Mouse (Mus musculus) hindlimb bud, embryonic 11.5 days (tissue): Measurements from ENCODE around the gene Krba1.

ENCODE experiments used
- DNase-seq: peaks from one replicate; pipeline ENCODE4 v3.0.0-alpha.2; 2012; ENCODE audit warnings: low read depth, low spot score; ENCODE audit errors: extremely low spot score

Gene Krba1

GRCm38 (mm10) chr6:48395105-48396007 is at the start of gene Krba1:
Gene Krba1, plus strand, starts transcription at chr6:48395586.
- DNase-seq = peak; percentile 50

GRCm38 (mm10) chr6:48358897-48359296 is 36.5 kb upstream of the Krba1 start:
- no peak for DNase-seq

GRCm38 (mm10) chr6:48366322-48366996 is 28.9 kb upstream of the Krba1 start:
- no peak for DNase-seq

GRCm38 (mm10) chr6:48388221-48388620 is 7.2 kb upstream of the Krba1 start:
- DNase-seq = no peak

- DNase-seq = no peak
Measured at GRCm38 (mm10) chr6:48393811-48394210, 1.6 kb upstream of the Krba1 start.

GRCm38 (mm10) chr6:48396008-48396595 is 716 bp downstream of the Krba1 start:
- DNase-seq = no peak

- no peak for DNase-seq
Measured at GRCm38 (mm10) chr6:48396686-48397085, 1.3 kb downstream of the Krba1 start.

- DNase-seq = no peak
Measured at GRCm38 (mm10) chr6:48397336-48397735, 1.9 kb downstream of the Krba1 start.

- DNase-seq = no peak
Measured at GRCm38 (mm10) chr6:48399906-48400305, 4.5 kb downstream of the Krba1 start.

GRCm38 (mm10) chr6:48404071-48404470 is 8.7 kb downstream of the Krba1 start:
- DNase-seq = no peak

GRCm38 (mm10) chr6:48409726-48410343 is 14.4 kb downstream of the Krba1 start:
- DNase-seq = no peak

- DNase-seq = no peak
Measured at GRCm38 (mm10) chr6:48410551-48410950, 15.2 kb downstream of the Krba1 start.

GRCm38 (mm10) chr6:48411193-48412092 is 16.1 kb downstream of the Krba1 start:
- DNase-seq = no peak

GRCm38 (mm10) chr6:48412147-48412546 is 16.8 kb downstream of the Krba1 start:
- no peak for DNase-seq

GRCm38 (mm10) chr6:48412662-48413061 is 17.3 kb downstream of the Krba1 start:
- DNase-seq = no peak

GRCm38 (mm10) chr6:48413081-48413480 is 17.7 kb downstream of the Krba1 start:
- DNase-seq = no peak

- no peak for DNase-seq
Measured at GRCm38 (mm10) chr6:48414886-48415285, 19.5 kb downstream of the Krba1 start.

- no peak for DNase-seq
Measured at GRCm38 (mm10) chr6:48415636-48416035, 20.2 kb downstream of the Krba1 start.

GRCm38 (mm10) chr6:48416486-48416885 is 21.1 kb downstream of the Krba1 start:
- DNase-seq = no peak

- DNase-seq = no peak
Measured at GRCm38 (mm10) chr6:48420647-48421046, 25.3 kb downstream of the Krba1 start.
